Mouse (Mus musculus) embryonic fibroblast, embryonic 13.5 days (primary cell): ENCODE measurements at regions not wholly inside any gene's neighbourhood (a gene's known extent, or its start where the extent isn't known, plus 50 kb on each side); places are given as distances from the start of the nearest gene placed in this dataset.

Experiments used
- H3K27ac ChIP-seq: 2 replicates; pipeline ENCODE4 v1.5.1; 2012; ENCODE audit warnings: low read length, control low read depth, inconsistent platforms; ENCODE audit not compliant: insufficient read depth
- H3K4me1 ChIP-seq: 2 replicates; pipeline ENCODE4 v1.6.1; 2011; ENCODE audit warnings: low read length; ENCODE audit not compliant: control insufficient read depth, insufficient read depth
- H3K4me3 ChIP-seq: 2 replicates; pipeline ENCODE4 v1.5.1; 2011; ENCODE audit warnings: mild to moderate bottlenecking, control low read depth, low read length; ENCODE audit not compliant: insufficient read depth
- CTCF ChIP-seq: IDR thresholded peaks from 2 replicates; pipeline ENCODE4 v1.5.1; 2011; ENCODE audit warnings: mild to moderate bottlenecking, control low read depth, low read length, moderate library complexity, borderline replicate concordance; ENCODE audit not compliant: insufficient read depth
- POLR2A ChIP-seq: IDR thresholded peaks from 2 replicates; pipeline ENCODE4 v1.6.1; 2011; ENCODE audit warnings: low read depth, mild to moderate bottlenecking, control low read depth, low read length, moderate library complexity

DNA sequence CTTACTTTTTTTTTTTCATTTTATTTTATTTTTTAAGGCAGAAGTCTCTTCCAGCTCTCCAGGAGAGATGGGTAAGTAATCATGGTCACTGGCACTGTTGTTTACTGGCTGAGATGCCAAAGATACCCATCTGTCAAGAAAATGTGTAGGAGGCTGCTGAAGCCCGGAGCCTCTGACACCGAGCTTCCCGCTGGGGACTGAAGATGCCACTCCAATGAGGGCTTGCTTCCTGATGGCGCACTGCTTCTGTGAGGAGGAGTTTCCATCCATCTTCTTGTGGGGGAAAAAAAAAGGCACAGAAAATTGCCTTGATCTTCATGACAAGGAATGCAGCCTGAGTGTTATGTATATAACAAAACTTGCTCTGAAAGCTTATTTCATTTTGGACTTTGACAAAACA is 418.2 kb upstream of the Igfbp7 start:
- no peak overlapping the region for H3K4me3 ChIP-seq
- no peak overlapping the region for H3K27ac ChIP-seq
- no peaks in the 10 kb centered on the region for H3K4me1 ChIP-seq
- TF ChIP-seq POLR2A (no peak), CTCF (no peak)

DNA sequence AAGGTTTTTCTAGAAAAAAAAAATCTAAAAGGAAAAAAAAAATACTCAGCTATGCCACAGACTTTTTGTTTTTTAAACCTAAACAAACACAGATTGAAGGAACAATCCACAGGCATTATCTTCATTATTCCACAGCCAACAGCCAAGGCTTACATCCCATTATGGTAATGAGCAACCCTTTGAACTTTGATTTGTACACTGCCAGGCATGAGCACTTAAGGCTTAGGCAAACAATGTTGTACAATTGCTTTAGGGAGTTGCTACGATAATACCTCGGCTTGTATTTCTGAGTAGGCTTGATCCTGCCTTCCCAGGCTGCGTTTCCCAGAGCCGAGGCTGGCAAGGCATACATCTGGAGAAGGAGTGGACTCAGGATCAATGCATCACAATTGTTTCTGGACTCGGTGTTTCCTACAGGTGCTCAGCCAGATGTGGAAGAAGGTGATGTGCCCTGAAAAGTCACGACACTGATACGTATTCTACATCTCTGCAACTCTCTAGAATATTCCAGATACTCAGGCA is 409.0 kb upstream of the Igfbp7 start:
- TF ChIP-seq POLR2A (no peak), CTCF (no peak)
- no peaks in the 10 kb centered on the region for H3K4me1 ChIP-seq
- H3K4me3 ChIP-seq = no peak overlapping the region
- H3K27ac ChIP-seq = no peak overlapping the region

GRCm38 (mm10) chr5:77809844-77810243 is 402.0 kb upstream of the Igfbp7 start:
- TF ChIP-seq POLR2A (no peak), CTCF (no peak)
- H3K27ac ChIP-seq = no peak overlapping the region
- no peaks in the 10 kb centered on the region for H3K4me1 ChIP-seq
- H3K4me3 ChIP-seq = no peak overlapping the region

- no peaks in the 10 kb centered on the region for H3K4me1 ChIP-seq
- no peak overlapping the region for H3K4me3 ChIP-seq
- TF ChIP-seq POLR2A (no peak), CTCF (0 out of 2 replicates have a peak, but pooled peaks have one; percentile 30)
- no peak overlapping the region for H3K27ac ChIP-seq
These were observed 399.9 kb upstream of the Igfbp7 start for GRCm38 (mm10) chr5:77807726-77808125.

GRCm38 (mm10) chr5:77806334-77807157 is 398.7 kb upstream of the Igfbp7 start:
- Histone ChIP-seq H3K4me3 (no peak overlapping the region), H3K4me1 (no peaks in the 10 kb centered on the region), H3K27ac (no peak overlapping the region)
- TF ChIP-seq CTCF = no peak
- no peak for TF ChIP-seq POLR2A

GRCm38 (mm10) chr5:77805796-77806195 is 398.0 kb upstream of the Igfbp7 start:
- Histone ChIP-seq H3K4me3 (no peak overlapping the region), H3K27ac (no peak overlapping the region), H3K4me1 (no peaks in the 10 kb centered on the region)
- TF ChIP-seq CTCF = no peak
- TF ChIP-seq POLR2A = no peak

DNA sequence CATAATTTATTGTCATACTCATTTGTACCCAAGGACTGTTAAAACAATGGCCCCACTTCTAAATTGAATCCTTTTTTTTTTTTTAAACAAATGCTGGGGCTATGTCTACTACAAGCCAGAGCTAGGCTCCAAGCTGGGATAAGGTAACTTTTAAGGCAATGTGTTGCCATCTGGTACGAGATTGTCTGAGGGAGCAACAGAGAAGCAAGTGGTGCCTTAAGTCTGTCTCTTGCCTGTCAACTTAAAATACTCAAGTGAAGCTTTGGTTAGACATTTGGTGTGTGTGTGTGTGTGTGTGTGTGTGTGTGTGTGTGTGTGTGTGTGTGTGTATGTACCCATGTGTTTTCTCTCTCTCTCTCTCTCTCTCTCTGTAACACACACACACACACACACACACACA is 397.5 kb upstream of the Igfbp7 start:
- TF ChIP-seq POLR2A (no peak), CTCF (no peak)
- Histone ChIP-seq H3K4me1 (no peaks in the 10 kb centered on the region), H3K4me3 (no peak overlapping the region), H3K27ac (no peak overlapping the region)

GRCm38 (mm10) chr5:77804113-77804512 is 396.3 kb upstream of the Igfbp7 start:
- peak overlapping the region; percentile 15; the same call in 1 of the 2 replicates for H3K4me3 ChIP-seq
- no peak overlapping the region for H3K27ac ChIP-seq
- TF ChIP-seq CTCF = no peak
- no peak for TF ChIP-seq POLR2A
- no peaks in the 10 kb centered on the region for H3K4me1 ChIP-seq

- Histone ChIP-seq H3K27ac (no peak overlapping the region), H3K4me3 (peak overlapping the region; percentile 15; the same call in 1 of the 2 replicates), H3K4me1 (no peaks in the 10 kb centered on the region)
- TF ChIP-seq CTCF (0 out of 2 replicates have a peak, but pooled peaks have one; percentile 19), POLR2A (no peak)
These were observed 395.7 kb upstream of the Igfbp7 start for GRCm38 (mm10) chr5:77803562-77803961.

- Histone ChIP-seq H3K4me1 (no peaks in the 10 kb centered on the region), H3K4me3 (no peak overlapping the region), H3K27ac (no peak overlapping the region)
- TF ChIP-seq CTCF (no peak), POLR2A (no peak)
These were observed 389.1 kb upstream of the Igfbp7 start for GRCm38 (mm10) chr5:77796960-77797359.
